Mouse (Mus musculus) ES-Bruce4 (cell line): ENCODE data around the gene Ufc1.

Experiments
- CTCF ChIP-seq: IDR thresholded peaks from one replicate; pipeline ENCODE4 v1.8.1; 2011; ENCODE audit warnings: low read depth, low read length
- EP300 ChIP-seq: IDR thresholded peaks from 2 replicates; pipeline ENCODE4 v1.6.1; 2011; ENCODE audit warnings: low read depth, low read length; ENCODE audit not compliant: insufficient read depth
- POLR2A ChIP-seq: IDR thresholded peaks from one replicate; pipeline ENCODE4 v1.8.1; 2011; ENCODE audit warnings: low read length; ENCODE audit not compliant: insufficient read depth

GRCm38 (mm10) chr1:171248386-171249226 is 46.2 kb downstream of the Ufc1 start:
- TF ChIP-seq CTCF, result no peak
- TF ChIP-seq POLR2A, result no peak
- no peak for TF ChIP-seq EP300
